ENCODE assay signal across 1 mouse cellular context in the genomic region with DNA sequence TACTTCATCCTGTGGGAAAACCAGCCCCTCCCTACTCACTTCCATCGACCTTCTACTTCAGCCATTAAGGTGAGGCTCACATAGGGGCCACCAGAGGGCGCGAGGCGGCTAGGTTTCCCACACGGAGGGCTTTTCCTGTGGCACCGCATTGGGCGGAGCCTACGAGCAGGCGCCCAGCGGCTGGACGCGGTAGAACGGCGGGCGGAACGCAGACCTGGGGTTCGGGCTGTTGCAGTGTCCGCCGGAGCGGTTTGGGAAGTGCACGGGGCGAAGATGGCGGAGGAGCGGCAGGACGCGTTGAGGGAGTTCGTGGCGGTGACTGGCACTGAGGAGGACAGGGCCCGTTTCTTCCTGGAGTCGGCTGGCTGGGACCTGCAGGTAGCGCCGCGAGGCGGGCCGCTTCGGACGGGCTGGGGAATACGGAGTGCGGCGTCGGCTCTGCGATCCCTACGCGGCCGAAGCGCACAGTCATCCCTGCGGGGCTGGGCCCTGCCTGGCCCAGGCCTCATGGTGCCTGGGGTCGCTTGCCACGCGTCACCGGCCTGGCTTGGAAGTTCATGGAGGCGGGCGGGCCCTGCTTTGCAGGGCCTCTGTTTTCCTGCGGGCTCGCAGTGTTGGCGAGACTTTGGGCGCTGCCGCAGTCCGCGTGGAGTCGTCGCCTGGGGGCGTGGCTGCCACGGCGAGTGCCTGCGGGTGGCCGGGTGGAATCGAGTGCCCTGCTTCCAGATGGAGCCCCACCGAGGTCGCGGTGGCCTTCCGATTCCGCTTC.
TF ChIP-seq lines count a peak whose summit lies in the region.

Gene Nsfl1c (plus strand): TSS at position 148 of the 769 bp plus-strand sequence.

TF ChIP-seq in MEL, 35 proteins besides CTCF, POLR2A, EP300 and RAD21 (continued from another document):
- TF ChIP-seq POLR2AphosphoS5 (IDR thresholded peaks at IDR 0.05; ENCODE audit: borderline replicate concordance, low read depth, low read length), result no peak
- peak; percentile 60 for TF ChIP-seq ELF1 (IDR thresholded peaks at IDR 0.05; ENCODE audit: low read depth, low read length)
- peak; percentile 36; the same call in 1 of the 2 replicates for TF ChIP-seq USF1 (IDR thresholded peaks at IDR 0.05; ENCODE audit: low read depth, low read length)
- peak; percentile 63; the same call in 1 of the 2 replicates for TF ChIP-seq MAX (IDR thresholded peaks at IDR 0.05; ENCODE audit: low read length)
- no peak for TF ChIP-seq UBTF (IDR thresholded peaks at IDR 0.05; ENCODE audit: borderline replicate concordance, insufficient read depth, low read depth, low read length)
- peak; percentile 76; the same call in 1 of the 2 replicates for TF ChIP-seq MXI1 (IDR thresholded peaks at IDR 0.05; ENCODE audit: low read depth, low read length)
- peak; percentile 81; the same call in 1 of the 2 replicates for TF ChIP-seq POLR2AphosphoS2 (IDR thresholded peaks at IDR 0.05; ENCODE audit: low read length)
- TF ChIP-seq CHD1 (IDR thresholded peaks at IDR 0.05; ENCODE audit: low read depth, low read length), result no peak
- TF ChIP-seq TCF12 (IDR thresholded peaks at IDR 0.05; ENCODE audit: low read depth, low read length), result peak; percentile 87
- no peak for TF ChIP-seq MYB (IDR thresholded peaks at IDR 0.05; ENCODE audit: low read depth, low read length)
- TF ChIP-seq GATA1 (IDR thresholded peaks at IDR 0.05; ENCODE audit: low read depth, low read length), result no peak
- no peak for TF ChIP-seq MAFK (IDR thresholded peaks at IDR 0.05; ENCODE audit: borderline replicate concordance, low read depth, low read length)
- no peak for TF ChIP-seq MEF2A (IDR thresholded peaks at IDR 0.05; ENCODE audit: extremely low read depth, insufficient replicate concordance, low read depth, low read length, poor library complexity, severe bottlenecking)
- TF ChIP-seq MYC (IDR thresholded peaks at IDR 0.05; ENCODE audit: low read depth, low read length), result no peak
- no peak for TF ChIP-seq JUND (IDR thresholded peaks at IDR 0.05; ENCODE audit: low read depth, low read length)
- TF ChIP-seq RCOR1 (IDR thresholded peaks at IDR 0.05; ENCODE audit: low read depth, low read length), result peak; percentile 53; the same call in 1 of the 2 replicates
